Mouse (Mus musculus) CH12.LX (cell line): ENCODE data around the gene Inpp4b. TPM values are rescaled to one million over a fixed set of nuclear protein-coding genes. Genes with fewer than 3 reads are reported as not detected.

Source experiments
- DNase-seq: peaks from one replicate; pipeline ENCODE4 v3.0.0-alpha.2; 2013; ENCODE audit errors: extremely low read depth
- H3K27ac ChIP-seq: 2 replicates; pipeline ENCODE4 v1.5.1; 2012; ENCODE audit warnings: low read depth, mild to moderate bottlenecking, control low read depth, moderate library complexity; ENCODE audit not compliant: insufficient read depth
- H3K27me3 ChIP-seq: replicated peaks from 2 replicates; pipeline ENCODE3; 2012; ENCODE audit warnings: inconsistent platforms
- H3K36me3 ChIP-seq, 2 experiments: replicated peaks in 1 of 2; 2 replicates each; pipeline versions ENCODE3 to v1.6.1; 2012; ENCODE audit warnings: inconsistent platforms in 1 of 2, low read length in 1 of 2, mild to moderate bottlenecking in 1 of 2, mixed read lengths in 1 of 2, moderate library complexity in 1 of 2; ENCODE audit not compliant: control insufficient read depth in 1 of 2, insufficient read depth in 1 of 2
- H3K4me1 ChIP-seq, 2 experiments: 2 replicates each; pipeline ENCODE4 v1.6.1; 2012; ENCODE audit warnings: inconsistent platforms in 1 of 2, moderate library complexity in 1 of 2; ENCODE audit not compliant: insufficient read depth in 2 of 2, control insufficient read depth in 1 of 2
- H3K4me2 ChIP-seq: 2 replicates; pipeline ENCODE4 v1.6.1; 2012; ENCODE audit warnings: low read depth, mild to moderate bottlenecking, control low read depth; ENCODE audit not compliant: poor library complexity, insufficient read depth, severe bottlenecking
- H3K4me3 ChIP-seq, 3 experiments: fragments of 150-350 bp in 1 of 3; sonication (generic) in 1 of 3; replicated peaks in 1 of 3; 2 replicates each; pipeline versions ENCODE3 to v1.5.1; 2011 to 2012; ENCODE audit warnings: low read depth in 2 of 3, low read length in 2 of 3, mild to moderate bottlenecking in 2 of 3, moderate library complexity in 2 of 3, control low read depth in 1 of 3, improper control_type of control experiment in 1 of 3, inconsistent platforms in 1 of 3, mixed read lengths in 1 of 3; ENCODE audit not compliant: poor library complexity in 1 of 3
- H3K79me2 ChIP-seq: replicated peaks from 2 replicates; pipeline ENCODE4 v1.6.1; 2012; ENCODE audit warnings: mild to moderate bottlenecking, moderate library complexity; ENCODE audit not compliant: control insufficient read depth, poor library complexity, insufficient read depth, severe bottlenecking; ENCODE audit errors: extremely low read depth
- H3K9ac ChIP-seq: 2 replicates; pipeline ENCODE4 v1.6.1; 2012; ENCODE audit warnings: low read depth, mild to moderate bottlenecking, control low read depth, moderate library complexity; ENCODE audit not compliant: insufficient read depth
- H3K9me3 ChIP-seq: replicated peaks from 2 replicates; pipeline ENCODE3; 2012; ENCODE audit warnings: low read length, inconsistent platforms, mixed read lengths
- BHLHE40 ChIP-seq: IDR thresholded peaks from 2 replicates; pipeline ENCODE4 v1.6.1; 2011; ENCODE audit warnings: mild to moderate bottlenecking, low read depth, low read length, improper control_type of control experiment
- CHD2 ChIP-seq: IDR thresholded peaks from 2 replicates; pipeline ENCODE4 v1.6.1; 2011; ENCODE audit warnings: low read length, improper control_type of control experiment
- CTCF ChIP-seq, 2 experiments: IDR thresholded peaks in 1 of 2; conservative IDR thresholded peaks in 1 of 2; 2 replicates each; pipeline ENCODE4 v1.5.1; 2011 to 2012; ENCODE audit warnings: low read depth in 2 of 2, low read length in 2 of 2, improper control_type of control experiment in 1 of 2, inconsistent platforms in 1 of 2, mild to moderate bottlenecking in 1 of 2, moderate library complexity in 1 of 2
- EP300 ChIP-seq: IDR thresholded peaks from 2 replicates; pipeline ENCODE4 v1.6.1; 2011; ENCODE audit warnings: low read length, improper control_type of control experiment
- HCFC1 ChIP-seq: IDR thresholded peaks from 2 replicates; pipeline ENCODE4 v1.6.1; 2012; ENCODE audit warnings: low read depth, mild to moderate bottlenecking, inconsistent platforms, low read length, improper control_type of control experiment
- KAT2A ChIP-seq: IDR thresholded peaks from 2 replicates; pipeline ENCODE4 v1.6.1; 2012; ENCODE audit warnings: low read length, improper control_type of control experiment, inconsistent platforms; ENCODE audit not compliant: insufficient replicate concordance
- MAX ChIP-seq: IDR thresholded peaks from 2 replicates; pipeline ENCODE4 v1.6.1; 2011; ENCODE audit warnings: low read length, improper control_type of control experiment
- MYC ChIP-seq: IDR thresholded peaks from 2 replicates; pipeline ENCODE4 v1.6.1; 2011; ENCODE audit warnings: low read depth, mild to moderate bottlenecking, improper control_type of control experiment, low read length
- NELFE ChIP-seq: IDR thresholded peaks from 2 replicates; pipeline ENCODE4 v1.6.1; 2011; ENCODE audit warnings: low read depth, low read length, improper control_type of control experiment
- NRF1 ChIP-seq: IDR thresholded peaks from 2 replicates; pipeline ENCODE4 v1.6.1; 2014; ENCODE audit warnings: low read depth, mild to moderate bottlenecking, inconsistent platforms, low read length, improper control_type of control experiment, moderate library complexity
- SIN3A ChIP-seq: IDR thresholded peaks from 2 replicates; pipeline ENCODE4 v1.6.1; 2012; ENCODE audit warnings: low read length, improper control_type of control experiment, inconsistent platforms
- TCF12 ChIP-seq: IDR thresholded peaks from 2 replicates; pipeline ENCODE4 v1.6.1; 2014; ENCODE audit warnings: low read depth, mild to moderate bottlenecking, inconsistent platforms, low read length, improper control_type of control experiment
- USF2 ChIP-seq: conservative IDR thresholded peaks from 2 replicates; pipeline ENCODE4 v1.6.1; 2011; ENCODE audit warnings: low read depth, low read length, improper control_type of control experiment
- ZKSCAN1 ChIP-seq: IDR thresholded peaks from 2 replicates; pipeline ENCODE4 v1.6.1; 2012; ENCODE audit warnings: low read depth, inconsistent platforms, low read length, improper control_type of control experiment, borderline replicate concordance
- dilution Hi-C: fragments of 300-500 bp; cut with MboI; formaldehyde crosslinking; loops from 2 replicates; pipeline ENCODE4 v1.14.3; 2020; ENCODE audit warnings: low sequenced_read_pairs; ENCODE audit not compliant: extremely low pct_unique_long_range_greater_than_20kb, extremely low pct_ligation_motif_present
- in situ Hi-C: fragments of 300-500 bp; cut with MboI; formaldehyde crosslinking; loops from 3 replicates; pipeline ENCODE4 v1.14.3; 2019; ENCODE audit warnings: low sequenced_read_pairs, low pct_ligation_motif_present, low pct_unique_long_range_greater_than_20kb, mixed read lengths
- polyA plus RNA-seq: library from polyadenylated mRNA; unstranded; fragments of >175 nt; gene quantifications from 2 replicates; pipeline ENCODE4 v1.2.1, GENCODE M21; 2012; ENCODE audit warnings: low read depth; ENCODE audit not compliant: insufficient read length
- total RNA-seq, 2 experiments: library from RNA; depleted of rRNA; stranded (reverse); fragments of 300-350 nt in 1 of 2; fragments of >200 nt in 1 of 2; gene quantifications; 2 replicates each; pipeline ENCODE4 v1.2.3; 2012 to 2014

Inpp4b gene
- total and polyA plus RNA-seq, 3 experiments, result 3.0 to 4.9 (median 3.4) TPM

- no peak for TF ChIP-seq TCF12
- TF ChIP-seq BHLHE40, result no peak
These were observed 434.3 kb downstream of the Inpp4b start (continued) for GRCm38 (mm10) chr8:81776516-81777237.

- dilution Hi-C loops, result no loop called here
- no peak for TF ChIP-seq KAT2A
- TF ChIP-seq ZKSCAN1, result no peak
- no peak for TF ChIP-seq SIN3A
- TF ChIP-seq USF2, result no peak
- TF ChIP-seq BHLHE40, result no peak
- no peak for TF ChIP-seq MYC
- TF ChIP-seq NRF1, result no peak
- no peak for TF ChIP-seq HCFC1
- no peak for TF ChIP-seq TCF12
- TF ChIP-seq CHD2, result no peak
- TF ChIP-seq NELFE, result no peak
- TF ChIP-seq, all 38 proteins: peak for 0
- Histone ChIP-seq H3K9ac (no peak overlapping the region), H3K4me1 (peaks cover 6 to 45% of the 10 kb centered on the region in 2 experiments), H3K4me3 (no peak overlapping the region), H3K9me3 (no peaks in the 10 kb centered on the region), H3K36me3 (peaks cover 0 to 2% of the 10 kb centered on the region in 2 experiments), H3K79me2 (no peaks in the 10 kb centered on the region), H3K27ac (no peak overlapping the region), H3K27me3 (no peaks in the 10 kb centered on the region), H3K4me2 (no peak overlapping the region)
- in situ Hi-C loops, result no loop called here
- no peak for DNase-seq
These were observed 435.3 kb downstream of the Inpp4b start for GRCm38 (mm10) chr8:81777704-81778103.

- H3K79me2 ChIP-seq, result no peaks in the 10 kb centered on the region
- dilution Hi-C loops, result no loop called here
- peaks cover 6 to 48% of the 10 kb centered on the region in 2 experiments for H3K4me1 ChIP-seq
These were observed 437.1 kb downstream of the Inpp4b start for GRCm38 (mm10) chr8:81779440-81779839.

More at GRCm38 (mm10) chr8:81779440-81779839, 437.1 kb downstream of the Inpp4b start:
- in situ Hi-C loops, result no loop called here
- no peaks in the 10 kb centered on the region for H3K27me3 ChIP-seq
- no peak overlapping the region for H3K4me2 ChIP-seq
- H3K9ac ChIP-seq, result no peak overlapping the region
- no peak overlapping the region for H3K27ac ChIP-seq
- no peak overlapping the region for H3K4me3 ChIP-seq
- peaks cover 0 to 2% of the 10 kb centered on the region in 2 experiments for H3K36me3 ChIP-seq
- TF ChIP-seq CTCF (conservative IDR thresholded peaks at IDR 0.05 in 1 of 2, IDR thresholded peaks at IDR 0.05 in 1 of 2; ENCODE audit: low read depth in 2 of 2, low read length in 2 of 2) (no peak), MAX (no peak), BHLHE40 (no peak), EP300 (no peak)
- no peak for DNase-seq
- no peaks in the 10 kb centered on the region for H3K9me3 ChIP-seq
